Mouse (Mus musculus) adrenal gland, adult 18-20 months (tissue): ENCODE measurements around the gene Trafd1. TPM values are rescaled to one million over a fixed set of nuclear protein-coding genes. Genes with fewer than 3 reads are reported as not detected.
"Not testable (repeated sequence)": the region's sequence is repeated elsewhere in the genome, so short reads cannot be mapped to it uniquely, and the experiment has no call there.

Experiments
- DNase-seq, 2 experiments: peaks; one replicate each; pipeline ENCODE4 v3.0.0; 2021 to 2022; ENCODE audit warnings: low spot score in 2 of 2
- total RNA-seq, 2 experiments: library from RNA; stranded (reverse); gene quantifications; 1 replicate in 1 of 2; 2 replicates in 1 of 2; pipeline ENCODE4 v1.2.3; 2021

Gene Trafd1
- total RNA-seq, 2 experiments from 2014 or later, result 41.6 to 49.4 TPM

GRCm38 (mm10) chr5:121334454-121334853 is 51.0 kb downstream of the Trafd1 start:
- DNase-seq, result no peak

DNA sequence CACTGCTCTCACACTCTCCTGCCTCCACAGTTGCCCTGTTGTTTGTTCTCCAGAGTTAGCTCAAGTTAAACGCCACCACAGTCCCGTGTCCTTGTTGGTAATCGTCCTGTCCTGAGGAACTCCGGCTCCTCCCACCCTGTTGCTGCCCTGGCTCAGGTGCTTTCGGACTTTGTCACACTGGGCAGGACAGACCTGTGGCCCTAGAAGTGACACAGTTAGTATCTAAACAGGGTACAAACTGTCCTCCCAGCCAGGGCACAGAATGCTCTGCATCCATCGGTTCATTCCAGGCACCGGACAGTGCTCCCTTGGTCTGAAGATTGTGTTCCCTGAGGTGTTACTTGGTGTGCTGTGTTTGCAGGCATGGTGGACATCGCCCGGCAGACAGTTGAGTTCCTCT is 51.5 kb downstream of the Trafd1 start:
- DNase-seq, result no peak

- DNase-seq, result no peak
Observed at GRCm38 (mm10) chr5:121331731-121332130, 53.7 kb downstream of the Trafd1 start.

DNA sequence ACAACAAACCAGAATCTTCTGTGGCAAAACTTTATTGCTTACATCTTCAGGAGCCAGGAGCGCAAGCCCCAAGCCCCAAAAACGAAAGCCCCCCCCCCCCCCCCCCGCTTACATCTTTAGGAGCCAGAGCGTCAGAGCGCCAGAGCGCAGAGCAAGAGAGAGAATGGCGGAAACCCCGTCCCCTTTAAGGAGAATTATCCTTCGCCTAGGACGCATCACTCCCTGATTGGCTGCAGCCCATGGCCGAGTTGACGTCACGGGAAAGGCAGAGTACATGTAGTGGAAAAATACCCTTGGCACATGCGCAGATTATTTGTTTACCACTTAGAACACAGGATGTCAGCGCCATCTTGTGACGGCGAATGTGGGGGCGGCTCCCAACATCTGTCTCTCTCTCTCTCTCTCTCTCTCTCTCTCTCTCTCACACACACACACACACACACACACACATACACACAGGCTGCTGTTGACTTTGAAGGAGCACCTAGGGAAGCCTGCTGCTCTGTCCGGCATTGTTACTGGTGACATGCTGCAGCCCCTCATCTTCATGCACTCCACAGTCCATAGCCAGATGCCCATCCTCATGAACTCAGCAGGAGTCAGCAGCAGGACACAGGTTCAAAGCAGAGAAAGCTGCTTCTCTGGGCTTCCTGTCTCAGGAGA is 55.1 kb downstream of the Trafd1 start:
- not testable (repeated sequence) for DNase-seq

DNA sequence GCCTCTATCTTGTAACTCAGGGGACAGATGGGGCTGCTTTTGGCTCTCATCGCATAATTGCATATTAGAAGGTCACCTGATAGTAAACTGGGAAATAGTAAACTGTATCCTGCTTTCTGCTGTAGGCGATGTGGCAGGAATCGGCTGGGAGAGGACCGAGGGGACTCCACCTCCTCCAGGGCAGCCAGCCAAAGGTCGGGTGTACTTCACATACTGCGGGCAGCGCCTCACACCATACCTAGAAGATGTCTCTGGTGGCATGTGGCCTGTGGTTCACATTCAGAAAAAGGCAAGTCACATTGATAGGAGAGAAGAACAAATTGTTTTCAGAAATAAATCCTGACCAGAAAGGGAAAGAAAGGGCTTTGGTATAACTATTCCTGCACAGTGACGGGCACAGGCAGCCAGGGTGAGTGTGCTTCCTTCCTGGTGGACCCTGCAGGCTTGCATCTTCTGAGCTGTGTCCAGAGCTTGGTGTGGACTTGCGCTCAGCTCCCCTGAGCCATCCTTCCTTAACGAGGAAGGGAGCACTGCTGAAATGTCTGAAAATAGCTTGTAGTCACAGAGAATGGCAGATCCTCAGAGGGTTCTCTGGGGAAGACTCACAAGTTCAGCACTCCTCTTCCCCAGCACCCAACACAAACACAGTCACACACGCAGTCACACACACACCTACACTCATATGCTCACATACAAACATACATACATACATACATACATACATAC is 55.9 kb downstream of the Trafd1 start:
- no peak for DNase-seq

DNA sequence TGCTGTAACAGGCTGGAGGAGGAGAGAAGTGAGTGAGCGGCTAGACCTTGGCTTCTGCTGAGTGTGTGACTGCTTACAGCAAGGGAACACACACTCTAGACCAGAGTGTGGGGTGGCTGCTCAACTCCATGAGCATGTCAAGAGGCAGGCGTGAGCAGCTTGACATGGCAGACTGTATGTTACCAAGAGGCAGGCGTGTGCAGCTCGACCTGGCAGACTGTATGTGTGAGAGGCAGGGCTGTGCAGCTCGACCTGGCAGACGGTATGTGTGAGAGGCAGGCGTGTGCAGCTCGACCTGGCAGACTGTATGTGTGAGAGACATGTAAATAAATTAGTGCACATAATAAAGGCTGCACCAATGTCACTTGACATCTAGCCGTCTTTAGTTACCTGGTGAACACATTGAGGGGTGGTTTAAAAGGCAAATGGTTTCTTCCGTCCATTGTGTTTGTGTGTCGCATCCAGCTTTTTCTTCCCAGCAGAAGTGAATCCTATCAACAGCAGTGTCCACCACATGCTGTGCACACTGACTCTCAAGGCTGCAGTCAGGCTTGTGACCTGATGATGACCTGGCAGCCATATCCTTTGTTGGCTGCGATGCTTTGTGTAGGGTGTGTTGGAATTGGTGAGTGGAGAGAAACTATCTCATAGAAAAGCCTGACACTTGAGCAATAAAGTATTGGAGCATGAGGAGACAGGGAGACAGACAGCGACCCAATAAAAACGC is 59.2 kb downstream of the Trafd1 start:
- DNase-seq, result no peak

Other genes with a start within 250 kb of the Trafd1 start
- gene Ptpn11, start 194.2 kb downstream of the Trafd1 start, total RNA-seq, result 100 to 1,000 TPM; 115 to 136 TPM
- 1,000 to 10,000 TPM in 1 of 2 experiments, 100 to 1,000 TPM in 1; 921 to 1,031 TPM for gene Rpl6, start 181.2 kb downstream of the Trafd1 start, total RNA-seq
- 10 to 100 TPM; 17.6 to 20.4 TPM for gene Hectd4, start 165.4 kb downstream of the Trafd1 start, total RNA-seq
- gene Naa25, start 12.3 kb upstream of the Trafd1 start, total RNA-seq, result 10 to 100 TPM; 38.8 to 40.4 TPM
- gene Tmem116, start 66.3 kb upstream of the Trafd1 start, total RNA-seq, result 1 to 10 TPM; 2.1 to 2.3 TPM
- gene Erp29, start 66.9 kb upstream of the Trafd1 start, total RNA-seq, result 100 to 1,000 TPM in 1 of 2 experiments, 10 to 100 TPM in 1; 97.1 to 106 TPM
- not detected for gene Adam1b, start 117.8 kb upstream of the Trafd1 start, total RNA-seq
- gene Adam1a, start 159.8 kb upstream of the Trafd1 start, total RNA-seq, result 1 to 10 TPM; 5.2 to 5.7 TPM
- gene Gm42878, start 159.8 kb upstream of the Trafd1 start, total RNA-seq, result under 1 TPM in 1 of 2 experiments, not detected in 1; 0.64 TPM
- 10 to 100 TPM; 73.0 to 75.0 TPM for gene Mapkapk5, start 160.3 kb upstream of the Trafd1 start, total RNA-seq
- 1,000 to 10,000 TPM; 1,017 to 2,323 TPM for gene Aldh2, start 208.2 kb upstream of the Trafd1 start, total RNA-seq
- gene Acad12, start 233.3 kb upstream of the Trafd1 start, total RNA-seq, result 10 to 100 TPM; 25.2 to 30.3 TPM